Mouse (Mus musculus): ENCODE measurements around the gene Ccdc34.

Gene Ccdc34

DNA sequence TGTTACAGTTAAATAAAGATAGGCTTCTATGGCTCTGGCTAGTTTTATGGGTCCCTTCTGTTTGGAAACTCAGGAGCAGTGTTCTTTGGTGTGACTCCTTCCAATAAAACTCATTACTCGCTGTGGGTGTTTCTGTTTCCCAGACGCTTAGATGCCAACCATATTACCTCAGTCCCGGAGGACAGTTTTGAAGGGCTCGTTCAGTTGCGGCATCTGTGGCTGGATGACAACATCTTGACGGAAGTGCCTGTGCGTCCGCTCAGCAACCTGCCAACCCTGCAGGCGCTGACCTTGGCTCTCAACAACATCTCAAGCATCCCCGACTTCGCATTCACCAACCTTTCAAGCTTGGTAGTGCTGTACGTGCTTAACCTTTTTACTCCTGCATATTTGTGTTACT lies 21.2 kb upstream of the Ccdc34 start:
- DNase-seq (ENCODE audit: low spot score in 2 of 2), result no peak

DNA sequence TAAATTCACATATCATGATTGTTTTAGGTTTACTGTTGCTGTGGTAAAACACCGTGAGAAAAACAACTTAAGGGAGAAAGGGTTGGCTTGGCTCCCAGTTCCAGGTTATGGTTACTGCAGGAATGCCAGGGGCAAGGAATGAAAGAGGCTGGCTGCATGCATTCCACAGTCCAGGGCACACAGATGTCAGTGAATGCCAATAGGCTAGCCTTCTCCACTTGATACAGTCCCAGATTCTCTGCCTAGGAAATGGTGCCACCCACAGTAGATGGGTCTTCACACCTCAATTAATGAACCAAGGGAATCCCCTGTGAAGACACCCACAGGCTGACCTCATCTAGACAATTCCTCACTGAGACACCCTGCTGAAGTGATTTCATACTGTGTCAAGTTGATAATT lies 12.9 kb upstream of the Ccdc34 start:
- no peak for DNase-seq (ENCODE audit: low spot score in 2 of 2)

DNA sequence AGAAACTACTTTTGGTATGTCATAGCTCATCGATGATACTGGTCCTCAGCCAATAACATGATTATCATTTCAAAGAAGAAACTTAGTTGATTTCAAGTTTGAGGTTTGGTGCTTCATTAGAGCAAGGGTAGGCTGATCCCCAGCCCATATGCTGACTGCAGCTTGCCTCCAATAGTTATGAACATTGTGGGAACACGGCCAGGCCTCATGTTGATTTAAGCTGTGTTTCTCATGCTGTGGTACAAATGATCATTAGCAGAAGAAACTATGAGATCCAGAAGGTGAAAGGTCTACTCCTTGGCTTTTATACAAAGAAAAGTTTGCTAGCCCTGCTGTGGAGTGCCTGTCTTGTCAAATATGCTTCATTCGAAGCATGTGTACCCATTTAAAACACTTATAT lies 12.5 kb upstream of the Ccdc34 start:
- DNase-seq (ENCODE audit: low spot score in 2 of 2), result no peak

DNA sequence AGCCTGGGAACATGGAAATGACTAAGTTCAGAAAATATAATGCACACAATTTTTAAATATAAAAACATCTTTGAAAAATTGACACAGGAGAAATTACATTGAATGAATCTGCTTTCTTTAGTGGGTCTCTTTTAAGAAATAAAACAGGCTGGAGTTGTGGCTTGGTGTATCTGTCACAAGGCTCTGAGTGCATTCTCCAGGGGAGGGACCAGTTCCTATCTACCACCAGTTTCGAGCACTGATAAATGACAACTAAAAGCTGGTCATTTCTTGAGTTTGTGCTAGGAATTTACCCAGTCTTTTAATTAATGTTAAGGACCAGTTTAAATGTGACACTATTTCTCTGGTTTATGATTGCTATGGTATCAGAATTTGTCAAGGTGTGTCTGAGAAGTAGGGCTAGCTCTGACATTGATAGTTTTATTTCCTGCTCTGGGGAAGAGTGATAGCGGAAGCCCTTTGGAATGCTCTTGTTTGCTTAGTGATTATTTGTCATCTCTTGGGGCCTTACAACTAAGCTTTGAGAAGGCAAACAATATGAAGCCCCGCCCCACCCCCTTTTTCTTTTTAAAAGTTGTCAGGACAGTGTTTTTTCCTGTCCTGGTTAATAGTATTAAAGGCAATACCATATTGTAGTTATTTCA lies 11.9 kb upstream of the Ccdc34 start:
- DNase-seq (ENCODE audit: low spot score in 2 of 2), result no peak

DNA sequence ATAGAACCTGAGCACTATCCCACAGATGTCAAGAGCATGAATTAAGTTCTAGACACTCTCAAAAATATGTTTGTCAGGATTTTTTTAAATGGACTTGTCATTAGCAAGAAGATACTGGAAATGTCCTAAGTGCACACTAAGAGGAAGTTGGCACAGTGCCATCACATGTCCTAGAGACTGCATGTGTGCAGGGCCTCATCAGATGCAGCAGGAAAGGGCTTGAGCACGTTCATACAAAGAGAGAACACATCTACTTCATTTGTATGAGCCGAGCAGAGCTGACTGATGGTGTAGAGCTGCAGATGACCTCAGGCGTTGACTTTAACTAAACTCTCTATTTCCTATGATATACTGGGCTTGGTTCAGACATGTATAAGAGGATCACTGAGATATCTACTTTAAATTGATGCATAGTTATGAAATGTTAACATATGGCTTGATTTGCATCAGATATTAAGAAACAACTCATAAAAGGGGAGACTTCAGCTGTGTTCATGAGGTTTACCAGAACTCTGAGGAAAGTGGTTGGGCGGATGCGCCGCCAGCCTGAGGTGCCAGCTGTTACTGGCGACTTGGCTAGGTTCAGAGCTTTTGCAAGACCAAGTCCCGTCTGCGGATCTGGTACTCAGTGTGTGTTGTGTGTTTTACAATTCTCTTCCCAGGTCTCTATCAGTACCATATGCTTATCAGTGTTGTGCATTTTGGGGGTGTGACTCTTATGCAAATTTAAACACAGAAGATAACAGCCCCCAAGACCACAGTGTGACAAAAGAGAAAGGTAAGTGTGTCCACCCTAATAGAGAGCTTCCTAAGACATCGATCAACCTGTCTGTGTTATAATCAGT lies 10.0 kb upstream of the Ccdc34 start:
- DNase-seq (ENCODE audit: low spot score in 2 of 2), result no peak

DNA sequence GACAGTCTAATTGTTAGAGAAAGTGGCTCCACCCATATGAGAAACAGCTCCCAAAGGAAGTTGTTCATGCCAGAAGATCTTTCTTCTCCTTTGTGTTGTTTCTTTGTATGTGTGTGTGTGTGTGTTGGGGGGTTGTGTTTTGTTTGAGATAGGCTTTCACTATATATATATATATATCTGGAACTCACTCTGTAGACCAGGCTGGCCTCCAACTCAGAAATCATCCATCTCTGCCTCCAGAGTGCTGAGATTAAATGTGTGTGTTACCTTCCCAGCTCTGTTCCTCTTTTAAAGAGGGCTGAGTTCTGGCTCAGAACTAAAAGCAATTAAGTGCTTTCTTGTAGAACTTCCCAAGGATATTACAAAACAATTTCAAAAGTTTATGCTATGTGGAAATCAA lies 8.2 kb upstream of the Ccdc34 start:
- DNase-seq (ENCODE audit: low spot score in 2 of 2), result no peak

DNA sequence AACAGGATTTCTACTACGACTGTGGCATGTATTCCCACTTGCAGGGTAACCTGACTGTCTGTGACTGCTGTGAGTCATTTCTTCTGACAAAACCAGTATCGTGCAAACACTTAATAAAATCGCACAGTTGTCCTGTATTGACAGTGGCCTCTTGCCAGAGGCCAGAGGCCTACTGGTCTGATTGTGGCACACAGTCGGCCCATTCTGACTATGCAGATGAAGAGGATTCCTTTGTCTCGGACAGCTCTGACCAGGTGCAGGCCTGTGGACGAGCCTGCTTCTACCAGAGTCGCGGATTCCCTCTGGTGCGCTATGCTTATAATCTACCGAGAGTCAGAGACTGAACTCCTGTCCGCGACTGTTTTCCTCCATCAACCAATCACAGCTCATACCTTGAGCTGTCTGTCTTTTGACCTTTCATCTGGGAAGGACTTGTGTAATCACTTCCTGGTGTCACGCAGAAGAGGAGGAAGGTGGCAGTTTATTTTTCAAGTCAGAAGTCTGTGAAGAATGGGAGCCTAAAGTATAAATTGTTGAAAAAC lies 5.4 kb upstream of the Ccdc34 start:
- no peak for DNase-seq (ENCODE audit: low spot score in 2 of 2)

DNA sequence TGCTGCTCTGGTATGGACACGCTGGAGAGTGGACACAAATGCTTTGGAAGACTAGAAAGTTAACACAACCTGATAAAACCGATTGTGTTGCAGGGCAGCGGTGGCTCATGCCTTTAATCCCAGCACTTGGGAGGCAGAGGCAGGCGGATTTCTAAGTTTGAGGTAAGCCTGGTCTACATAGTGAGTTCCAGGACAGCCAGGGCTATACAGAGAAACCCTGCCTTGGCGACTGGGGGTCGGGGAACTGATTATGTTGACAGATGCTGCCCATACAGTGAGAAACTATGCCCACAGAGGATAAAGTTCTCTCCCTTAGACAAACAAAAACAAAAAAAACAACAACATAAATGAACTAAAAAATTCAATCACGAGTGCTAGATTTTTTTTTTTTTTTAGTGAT lies 530 bp upstream of the Ccdc34 start:
- no peak for DNase-seq (ENCODE audit: low spot score in 2 of 2)

DNA sequence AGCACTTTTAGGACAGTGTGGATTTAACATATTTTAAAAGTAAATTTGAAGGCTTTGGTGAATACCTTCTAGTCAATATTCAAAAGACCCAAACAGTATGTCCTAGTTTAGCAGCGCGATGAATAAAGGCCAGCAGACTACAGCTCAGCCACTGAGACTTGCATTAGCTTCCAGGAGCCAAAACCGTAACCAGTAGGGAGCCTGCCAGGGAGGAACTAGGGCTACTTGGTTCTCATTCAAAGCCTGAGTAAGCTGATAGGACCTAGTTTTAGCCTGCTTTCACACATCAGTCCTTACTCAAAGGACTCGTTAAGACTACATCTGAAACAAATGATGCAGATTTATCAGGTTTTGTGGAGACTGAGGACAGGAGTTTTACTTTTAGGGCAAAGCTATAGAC lies 2.0 kb downstream of the Ccdc34 start:
- no peak for DNase-seq (ENCODE audit: low spot score in 2 of 2)

DNA sequence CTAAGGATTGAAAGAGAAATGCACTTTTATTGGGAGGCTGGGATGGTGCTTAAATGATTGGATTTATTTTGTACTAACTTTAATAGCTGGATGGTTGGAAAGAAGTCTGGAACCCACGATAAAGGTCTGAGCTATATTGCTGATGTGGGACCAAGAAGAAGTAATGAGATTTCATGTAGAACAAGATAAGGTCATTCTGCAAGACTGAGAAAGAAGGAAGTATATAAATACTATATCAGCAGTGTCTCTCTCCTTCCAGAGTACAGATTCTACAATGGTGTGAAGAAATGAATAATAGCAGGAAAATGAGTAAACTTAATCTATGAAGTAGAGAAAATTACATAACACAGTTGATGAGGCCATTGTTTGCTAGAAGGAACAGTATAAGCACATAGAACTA lies 2.8 kb downstream of the Ccdc34 start:
- DNase-seq (ENCODE audit: low spot score in 2 of 2), result no peak

DNA sequence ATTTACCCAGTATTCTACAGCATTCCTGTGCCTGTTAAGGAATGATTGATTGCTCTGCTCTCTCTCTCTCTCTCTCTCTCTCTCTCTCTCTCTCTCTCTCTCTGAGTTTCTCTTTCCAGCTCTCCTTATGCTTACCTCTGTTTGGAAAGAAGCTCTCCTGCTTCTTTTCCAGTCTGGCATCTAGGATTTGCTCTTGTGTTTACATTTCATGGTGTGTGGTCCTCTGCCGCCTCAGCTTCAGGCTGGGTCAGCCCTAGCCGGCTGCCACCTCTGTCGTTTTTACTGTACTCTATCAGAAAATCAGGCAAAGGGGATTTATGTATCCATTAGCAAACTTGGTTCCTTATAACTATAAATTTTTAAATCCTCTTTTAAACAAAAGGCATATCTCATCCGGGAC lies 18.6 kb downstream of the Ccdc34 start:
- no peak for DNase-seq (ENCODE audit: low spot score in 2 of 2)

DNA sequence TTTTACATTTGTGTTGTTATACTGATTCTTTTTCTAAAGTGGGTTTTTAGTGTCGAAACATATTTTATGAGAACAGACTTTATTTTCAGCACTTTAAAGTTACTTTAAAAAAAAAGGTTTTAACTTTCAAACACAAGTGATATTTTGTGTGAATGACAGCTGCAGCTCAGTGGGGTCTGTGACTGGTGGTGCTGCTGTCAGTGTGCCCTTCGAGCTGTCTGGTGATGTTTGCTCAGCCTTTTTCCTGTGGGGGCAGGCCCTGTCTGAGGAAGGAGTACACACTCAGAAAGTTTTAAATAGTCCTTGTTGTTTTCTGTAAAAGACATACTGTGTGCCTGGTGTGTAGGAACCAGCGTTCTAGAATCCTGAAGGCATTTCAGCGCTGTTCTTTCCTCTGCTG lies 19.0 kb downstream of the Ccdc34 start:
- no peak for DNase-seq (ENCODE audit: low spot score in 2 of 2)

DNA sequence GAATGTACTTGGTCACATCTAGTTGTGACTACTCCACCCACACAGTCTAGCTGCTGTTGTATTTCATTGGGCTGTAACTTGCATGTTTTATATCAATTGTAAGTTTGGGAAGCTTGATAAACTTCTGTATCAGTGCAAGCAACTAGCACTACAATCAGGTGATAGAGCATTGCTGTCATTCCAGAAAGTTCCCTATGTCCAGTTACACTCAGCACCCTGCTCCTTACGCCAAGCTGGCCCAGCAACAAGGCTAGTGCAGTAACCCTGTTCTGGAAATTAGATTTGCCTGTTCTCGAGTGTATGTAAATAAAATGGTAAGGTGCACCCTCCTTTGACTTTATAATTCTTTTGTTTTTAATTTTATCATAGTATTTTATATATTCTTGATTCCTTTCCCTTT lies 19.6 kb downstream of the Ccdc34 start:
- no peak for DNase-seq (ENCODE audit: low spot score in 2 of 2)

DNA sequence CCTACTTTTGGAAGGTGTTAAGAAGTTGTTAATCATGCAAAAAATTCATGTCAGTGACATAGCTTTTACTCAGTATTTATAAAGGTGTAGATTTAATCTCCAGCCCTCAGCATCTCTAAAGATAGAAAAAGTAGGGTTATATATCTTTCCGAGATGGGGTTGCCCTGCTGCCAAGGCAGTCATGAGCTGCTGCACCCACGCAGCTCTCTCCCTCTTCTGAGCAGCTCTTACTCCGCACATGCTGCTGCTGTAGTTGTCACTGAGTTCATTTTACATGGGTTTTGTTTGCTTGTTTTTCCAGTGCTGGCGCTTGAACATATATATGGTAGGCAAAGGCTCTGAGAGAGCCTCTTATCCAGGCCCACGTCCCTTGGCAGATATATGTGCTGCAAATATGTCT lies 20.7 kb downstream of the Ccdc34 start:
- DNase-seq (ENCODE audit: low spot score in 2 of 2), result no peak

DNA sequence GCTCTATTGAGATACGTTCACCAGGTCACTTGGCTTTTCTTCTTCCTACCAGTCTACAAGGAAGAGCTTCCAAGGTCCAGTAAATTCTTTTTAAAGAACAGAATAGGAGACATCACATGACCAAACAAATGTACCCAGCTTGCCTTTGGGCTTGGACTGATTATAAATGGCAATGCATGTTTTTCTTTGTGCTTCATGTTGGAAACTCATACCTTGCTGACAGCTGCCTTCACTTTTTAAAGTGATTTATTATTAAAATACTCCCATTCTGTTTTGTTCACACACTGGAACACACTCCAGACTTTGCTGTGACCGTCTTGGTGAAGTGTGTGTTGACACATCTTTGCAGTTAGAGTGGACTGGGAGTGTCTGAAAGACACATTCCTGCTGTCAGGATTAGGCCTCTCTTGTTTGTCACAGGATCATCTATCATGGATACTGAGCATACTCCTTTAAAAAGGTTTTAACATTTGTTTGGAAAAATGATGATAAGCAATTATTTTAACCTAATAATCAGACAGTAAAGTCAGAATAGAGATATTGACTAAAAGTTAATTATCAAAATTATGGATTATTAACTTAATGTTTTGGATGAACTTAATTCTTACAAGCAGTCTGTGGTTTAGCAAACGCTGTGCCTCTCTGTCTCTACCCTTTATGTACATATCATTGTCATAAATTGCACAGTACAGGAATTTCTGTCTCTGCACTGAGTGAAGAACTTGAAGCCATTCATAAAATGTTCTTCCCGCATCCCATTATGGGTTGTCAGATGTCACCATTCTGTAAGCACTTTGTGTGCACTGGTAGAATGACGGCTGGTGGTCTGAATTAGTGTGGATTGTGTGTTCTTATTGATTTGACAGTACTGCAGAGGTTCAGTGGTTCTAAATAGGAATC lies 25.5 kb downstream of the Ccdc34 start:
- DNase-seq (ENCODE audit: low spot score in 2 of 2), result no peak

DNA sequence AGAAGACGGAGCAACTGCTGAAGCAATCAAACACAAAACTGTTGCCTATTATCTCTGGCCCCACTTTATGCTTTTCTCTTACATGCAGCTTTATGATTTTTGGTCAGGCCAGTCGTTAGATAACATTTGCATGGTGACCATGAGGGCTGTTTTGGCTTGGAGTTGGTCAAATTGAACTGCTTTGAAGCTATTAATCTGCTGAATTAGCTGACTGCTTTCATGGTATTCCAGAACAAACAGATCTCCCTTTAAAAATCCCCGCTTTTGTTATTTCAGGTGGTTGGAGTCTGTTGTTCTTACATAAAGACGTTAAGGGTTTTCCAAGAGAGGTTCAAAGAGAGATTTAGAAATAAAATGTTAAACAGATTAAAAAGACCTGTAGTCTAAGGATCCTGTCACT lies 40.8 kb downstream of the Ccdc34 start:
- DNase-seq (ENCODE audit: low spot score in 2 of 2), result no peak

DNA sequence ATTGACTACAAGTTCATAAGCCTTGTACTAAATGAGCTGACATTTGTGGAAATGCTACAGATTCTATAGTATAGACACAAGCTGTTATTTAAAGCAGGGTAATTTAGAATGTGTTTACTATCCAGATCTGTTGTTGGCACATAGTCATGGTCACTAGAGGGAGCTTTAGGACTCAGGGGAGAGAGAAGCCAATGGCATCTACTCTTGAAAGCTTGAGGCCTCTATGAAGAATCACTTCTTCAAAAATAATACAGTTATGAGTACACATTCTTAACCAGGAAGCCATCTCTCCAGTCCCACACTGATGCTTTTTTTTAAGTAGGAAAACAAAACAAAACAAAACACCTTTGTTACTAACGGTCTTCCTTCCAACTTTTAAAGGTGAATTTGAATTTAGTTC lies 45.5 kb downstream of the Ccdc34 start:
- no peak for DNase-seq (ENCODE audit: low spot score in 2 of 2)

DNA sequence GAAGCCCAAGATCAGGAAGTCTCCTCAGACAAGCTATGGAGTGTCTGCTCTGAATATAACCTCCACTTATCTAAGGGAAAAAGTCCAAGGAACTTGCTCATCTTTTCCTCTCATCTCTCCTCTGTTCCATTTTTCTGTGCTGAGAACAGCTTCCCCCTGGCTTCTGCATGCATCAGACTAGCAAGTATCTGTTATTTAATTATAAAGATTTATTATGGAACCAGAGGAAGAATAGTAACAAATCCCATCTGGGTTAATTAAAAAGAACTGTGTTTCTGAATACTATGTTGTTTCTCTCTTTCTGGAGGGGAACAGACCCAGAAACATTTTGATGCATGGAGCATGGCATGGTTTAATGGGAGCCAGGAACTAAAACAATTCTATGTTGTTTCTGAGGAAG lies 51.3 kb downstream of the Ccdc34 start:
- no peak for DNase-seq (ENCODE audit: low spot score in 2 of 2)

DNA sequence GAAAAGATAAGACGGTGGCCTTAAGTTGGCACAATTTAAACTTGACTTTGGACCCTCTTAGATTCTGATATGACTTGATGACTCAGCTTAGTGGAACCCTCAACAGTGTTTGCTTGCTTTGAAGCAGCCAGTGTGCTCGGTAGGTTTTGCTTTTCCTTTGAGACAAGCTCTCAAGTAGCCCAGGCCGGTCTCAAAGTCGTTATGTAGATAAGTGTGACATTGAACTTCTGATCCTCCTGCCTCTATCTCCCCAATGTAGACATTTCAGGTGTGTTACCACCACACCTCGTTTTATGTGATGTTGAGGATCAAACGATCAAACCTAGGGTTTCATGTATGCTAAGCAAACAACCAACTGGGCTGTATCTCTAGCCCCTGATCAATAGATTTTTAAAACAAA lies 55.4 kb downstream of the Ccdc34 start:
- no peak for DNase-seq (ENCODE audit: low spot score in 2 of 2)

DNA sequence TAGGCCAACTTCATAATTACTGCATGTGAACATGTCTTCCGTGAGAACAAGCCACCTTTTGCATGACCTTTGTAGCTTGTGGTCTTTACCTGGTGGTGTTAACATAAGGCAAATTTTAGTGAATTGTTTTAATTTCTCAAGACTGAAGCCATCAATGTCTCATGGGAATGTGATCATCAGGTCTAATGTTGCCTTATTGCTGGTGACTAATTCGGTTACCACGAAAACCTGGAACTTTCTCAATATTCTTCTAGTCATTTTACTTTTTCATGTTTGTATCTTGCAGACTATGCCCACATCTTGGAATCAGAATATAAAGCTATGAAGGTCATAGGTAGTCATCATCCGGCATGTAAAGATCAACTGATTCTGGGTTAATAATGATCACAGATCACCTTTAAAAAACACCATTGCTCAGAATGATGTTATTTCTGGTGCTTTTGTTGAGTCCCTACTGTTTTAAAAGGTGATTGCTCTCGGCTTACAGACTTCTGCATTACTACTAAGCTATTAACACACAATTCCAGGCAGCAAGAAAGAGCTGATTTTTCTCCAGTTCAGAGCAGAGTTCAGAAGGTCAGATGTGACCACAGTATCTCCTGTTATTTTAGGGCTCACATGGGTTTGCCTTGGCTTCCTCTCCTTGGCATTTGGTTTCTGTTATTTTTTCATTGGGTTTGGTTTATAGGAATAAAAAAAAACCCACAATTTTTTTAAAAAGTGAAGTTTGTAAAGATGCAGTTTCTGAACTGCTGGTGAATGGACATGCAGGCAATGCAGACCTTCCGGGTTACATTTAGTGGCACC lies 57.2 kb downstream of the Ccdc34 start:
- no peak for DNase-seq (ENCODE audit: low spot score in 2 of 2)

DNA sequence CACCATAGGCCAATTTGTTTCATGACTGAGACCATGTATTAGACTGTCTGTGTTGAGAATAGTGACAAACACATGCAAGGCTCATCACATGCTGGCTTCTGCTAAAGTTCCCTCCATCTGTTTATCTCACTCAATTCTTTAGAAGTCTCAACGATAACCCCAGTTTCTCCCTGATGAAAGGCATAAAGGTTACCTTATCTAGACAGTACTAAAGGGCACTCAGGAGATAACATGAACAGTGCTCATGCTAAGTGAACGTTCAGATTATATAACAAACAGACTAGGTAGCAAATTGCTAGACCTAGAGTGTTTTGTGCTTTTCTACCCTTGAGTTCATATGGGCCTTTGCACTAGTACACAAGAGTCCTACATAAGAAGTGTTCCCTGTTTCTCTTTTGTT lies 59.6 kb downstream of the Ccdc34 start:
- DNase-seq (ENCODE audit: low spot score in 2 of 2), result no peak

DNA sequence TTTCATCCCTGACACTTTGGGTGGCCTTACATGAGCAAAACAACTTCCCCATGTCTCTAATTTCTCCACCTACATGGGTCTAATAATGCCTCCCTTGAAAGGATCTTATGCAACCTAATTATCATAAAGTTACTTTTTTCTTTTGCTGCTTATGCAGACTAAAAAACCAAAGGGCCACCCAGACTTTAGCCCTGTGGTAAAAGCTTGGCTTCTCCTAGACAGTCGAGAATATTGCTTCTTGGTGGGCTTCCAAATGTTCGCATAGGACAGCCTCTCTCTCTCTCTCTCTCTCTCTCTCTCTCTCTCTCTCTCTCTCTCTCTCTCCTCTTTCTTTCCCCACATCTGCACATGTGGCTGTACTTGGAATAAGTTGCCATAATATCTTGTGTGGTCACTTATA lies 60.0 kb downstream of the Ccdc34 start:
- no peak for DNase-seq (ENCODE audit: low spot score in 2 of 2)
